8 mouse cellular contexts compared by ENCODE assay signal in the genomic region with DNA sequence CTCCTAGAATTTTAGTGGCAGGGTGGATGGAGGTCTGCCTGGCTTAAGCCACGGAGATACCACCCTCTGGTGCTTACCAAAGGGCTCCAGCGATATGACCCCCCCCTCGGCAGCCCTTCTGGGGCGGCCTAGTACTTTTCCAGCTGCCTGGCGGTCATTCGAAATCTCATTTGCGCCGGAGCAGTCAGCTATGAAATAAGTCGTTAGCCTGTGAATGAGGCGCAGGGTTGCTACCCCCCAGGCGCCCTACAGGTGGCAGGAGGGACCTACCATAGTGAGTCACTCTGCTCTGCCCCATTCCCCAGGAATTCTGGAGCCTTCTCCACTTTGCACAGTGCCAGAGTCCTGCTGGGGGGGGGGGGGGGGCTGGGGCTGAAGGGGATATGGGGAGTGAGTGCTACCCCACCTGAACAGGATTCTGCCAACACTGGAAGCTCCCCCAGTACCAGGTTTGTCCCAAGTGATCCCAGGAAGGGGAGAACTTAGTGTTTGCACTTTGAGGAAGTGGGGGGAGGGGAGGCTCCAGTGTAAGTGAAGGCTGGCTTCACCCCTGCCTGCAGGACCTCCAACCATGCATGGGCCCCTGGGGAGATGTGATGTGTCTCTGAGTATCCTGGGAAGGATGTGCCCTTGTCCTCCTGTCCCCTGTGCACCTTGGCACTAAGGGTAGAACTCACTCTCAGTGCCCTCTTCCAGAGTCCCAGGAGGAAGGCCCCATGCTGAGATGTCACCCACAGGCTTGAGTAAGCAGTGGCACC. TPM values are rescaled to one million over a fixed set of nuclear protein-coding genes. Genes with fewer than 3 reads are reported as not detected.
DNase-seq lines count a peak whose midpoint lies in the region; ATAC-seq and TF ChIP-seq lines count a peak whose summit lies in the region.

No protein-coding gene starts in this region.

- peak; percentile 77 for TF ChIP-seq CTCF in layer of hippocampus, adult 2 months (conservative IDR thresholded peaks at IDR 0.05)

- no peak overlapping the region for H3K9ac ChIP-seq in embryonic facial prominence, embryonic 12.5 days
- no peak overlapping the region for H3K9ac ChIP-seq in hindbrain, embryonic 11.5 days (ENCODE audit: low read depth, low read length)
- no peak overlapping the region for H3K9ac ChIP-seq in limb, embryonic 13.5 days
- H3K9ac ChIP-seq in midbrain, embryonic 16.5 days (ENCODE audit: low read depth, low read length) = 0 out of 2 replicates have a peak overlapping the region, but pooled peaks have one; percentile 6

- H3K4me1 ChIP-seq in embryonic facial prominence, embryonic 12.5 days = 0 out of 2 replicates have a peak, but pooled peaks cover 7% of the 10 kb centered on the region
- peaks cover 6% of the 10 kb centered on the region for H3K4me1 ChIP-seq in hindbrain, embryonic 11.5 days (replicated peaks; ENCODE audit: control insufficient read depth, insufficient read depth, low read length)
- H3K4me1 ChIP-seq in limb, embryonic 13.5 days = peaks cover 9% of the 10 kb centered on the region
- peaks cover 3% of the 10 kb centered on the region; the same call in 1 of the 2 replicates for H3K4me1 ChIP-seq in midbrain, embryonic 16.5 days (ENCODE audit: control insufficient read depth, insufficient read depth, low read length)

- H3K27me3 ChIP-seq in embryonic facial prominence, embryonic 12.5 days = peaks cover 13% of the 10 kb centered on the region
- no peaks in the 10 kb centered on the region for H3K27me3 ChIP-seq in hindbrain, embryonic 11.5 days (ENCODE audit: control insufficient read depth, insufficient read depth, low read length)
- H3K27me3 ChIP-seq in limb, embryonic 13.5 days = peaks cover 3% of the 10 kb centered on the region; the same call in 1 of the 2 replicates
- H3K27me3 ChIP-seq in midbrain, embryonic 16.5 days (ENCODE audit: control insufficient read depth, insufficient read depth, low read depth, low read length) = no peaks in the 10 kb centered on the region

- H3K36me3 ChIP-seq in embryonic facial prominence, embryonic 12.5 days = no peaks in the 10 kb centered on the region
- no peaks in the 10 kb centered on the region for H3K36me3 ChIP-seq in hindbrain, embryonic 11.5 days (ENCODE audit: control insufficient read depth, insufficient read depth, low read length)
- H3K36me3 ChIP-seq in limb, embryonic 13.5 days = no peaks in the 10 kb centered on the region
- no peaks in the 10 kb centered on the region for H3K36me3 ChIP-seq in midbrain, embryonic 16.5 days (ENCODE audit: control insufficient read depth, insufficient read depth, low read length)

- H3K27ac ChIP-seq in layer of hippocampus, adult 2 months = no peak overlapping the region
- no peak overlapping the region for H3K27ac ChIP-seq in embryonic facial prominence, embryonic 12.5 days
- no peak overlapping the region for H3K27ac ChIP-seq in hindbrain, embryonic 11.5 days (ENCODE audit: low read depth, low read length)
- H3K27ac ChIP-seq in limb, embryonic 13.5 days = no peak overlapping the region
- no peak overlapping the region for H3K27ac ChIP-seq in midbrain, embryonic 16.5 days (ENCODE audit: low read length)

- no peaks in the 10 kb centered on the region for H3K9me3 ChIP-seq in embryonic facial prominence, embryonic 12.5 days
- H3K9me3 ChIP-seq in hindbrain, embryonic 11.5 days (ENCODE audit: control insufficient read depth, low read length) = no peaks in the 10 kb centered on the region
- 0 out of 2 replicates have a peak, but pooled peaks cover 4% of the 10 kb centered on the region for H3K9me3 ChIP-seq in limb, embryonic 13.5 days
- H3K9me3 ChIP-seq in midbrain, embryonic 16.5 days (replicated peaks; ENCODE audit: control insufficient read depth, low read length, poor library complexity, severe bottlenecking) = no peaks in the 10 kb centered on the region

- peak in 1 of 2 experiments; percentile 60 for DNase-seq in layer of hippocampus, adult 2 months (ENCODE audit: low spot score in 2 of 2)
- DNase-seq in layer of hippocampus, postnatal 36 days = no peak
- peak; percentile 69 for DNase-seq in NIH3T3 (ENCODE audit: low read depth)
- peak; percentile 64 for DNase-seq in hindbrain, embryonic 11.5 days (ENCODE audit: low spot score)
- DNase-seq in spleen, postnatal 36 days (ENCODE audit: low spot score in 2 of 2) = no peak

- peak; percentile 53; the same call in 1 of the 2 replicates for ATAC-seq in embryonic facial prominence, embryonic 12.5 days (ENCODE audit: insufficient number of reproducible peaks, insufficient read depth, low FRiP score, low TSS enrichment)
- peak; percentile 47; the same call in 1 of the 2 replicates for ATAC-seq in hindbrain, embryonic 11.5 days (ENCODE audit: low FRiP score)
- ATAC-seq in limb, embryonic 13.5 days (ENCODE audit: low FRiP score, low read depth) = peak; percentile 80; the same call in 1 of the 2 replicates
- peak; percentile 69 for ATAC-seq in midbrain, embryonic 16.5 days

- 6% methylated on average over 11 of the region's 11 CpGs for WGBS in embryonic facial prominence, embryonic 12.5 days
- WGBS in hindbrain, embryonic 11.5 days = 5% methylated on average over 11 of the region's 11 CpGs
- WGBS in limb, embryonic 13.5 days = 6% methylated on average over 11 of the region's 11 CpGs
- WGBS in midbrain, embryonic 16.5 days = 3% methylated on average over 11 of the region's 11 CpGs

- no peak overlapping the region for H3K4me2 ChIP-seq in embryonic facial prominence, embryonic 12.5 days (replicated peaks)
- no peak overlapping the region for H3K4me2 ChIP-seq in hindbrain, embryonic 11.5 days (replicated peaks; ENCODE audit: low read depth, low read length)
- no peak overlapping the region for H3K4me2 ChIP-seq in limb, embryonic 13.5 days (replicated peaks)
- H3K4me2 ChIP-seq in midbrain, embryonic 16.5 days (ENCODE audit: low read length) = no peak overlapping the region

- no peak overlapping the region for H3K4me3 ChIP-seq in layer of hippocampus, adult 2 months
- H3K4me3 ChIP-seq in embryonic facial prominence, embryonic 12.5 days = no peak overlapping the region
- no peak overlapping the region for H3K4me3 ChIP-seq in hindbrain, embryonic 11.5 days (ENCODE audit: low read depth, low read length)
- H3K4me3 ChIP-seq in limb, embryonic 13.5 days = no peak overlapping the region
- no peak overlapping the region for H3K4me3 ChIP-seq in midbrain, embryonic 16.5 days (ENCODE audit: low read depth, low read length)

RNA-seq across cellular contexts. Expression of a gene that starts 8.7 kb away (rescaled TPM):
- 10 to 100 TPM; 44.6 to 44.7 TPM for total RNA-seq in layer of hippocampus, adult 2 months (2021)
- total RNA-seq in layer of hippocampus, postnatal 36 days (2021) = 10 to 100 TPM; 44.5 to 46.8 TPM
- polyA plus RNA-seq in embryonic facial prominence, embryonic 12.5 days (2016; fragmentation: Nextera tagmentation; extraction: Ambion mirVana) = 30.9 and 35.4 TPM in 2 replicates
- polyA plus RNA-seq in hindbrain, embryonic 11.5 days (2014; fragmentation: Nextera tagmentation; extraction: Ambion mirVana) = 12.4 and 16.5 TPM in 2 replicates
- polyA plus RNA-seq in limb, embryonic 13.5 days (2015; fragmentation: Nextera tagmentation; extraction: Ambion mirVana) = 18.6 and 18.8 TPM in 2 replicates
- 20.8 and 22.8 TPM in 2 replicates for polyA plus RNA-seq in midbrain, embryonic 16.5 days (2015; fragmentation: Nextera tagmentation; extraction: Ambion mirVana)

RNA-seq across cellular contexts. Expression of a gene that starts 45.4 kb away (rescaled TPM):
- under 1 TPM; 0.15 to 0.20 TPM for total RNA-seq in layer of hippocampus, adult 2 months (2021)
- total RNA-seq in layer of hippocampus, postnatal 36 days (2021) = under 1 TPM in 1 of 2 experiments, not detected in 1; 0.27 TPM
- polyA plus RNA-seq in embryonic facial prominence, embryonic 12.5 days (2016; fragmentation: Nextera tagmentation; extraction: Ambion mirVana) = 0.13 and 0.35 TPM in 2 replicates
- polyA plus RNA-seq in hindbrain, embryonic 11.5 days (2014; fragmentation: Nextera tagmentation; extraction: Ambion mirVana) = 0.23 and 0.49 TPM in 2 replicates
- 0.38 and 0.55 TPM in 2 replicates for polyA plus RNA-seq in limb, embryonic 13.5 days (2015; fragmentation: Nextera tagmentation; extraction: Ambion mirVana)
- polyA plus RNA-seq in midbrain, embryonic 16.5 days (2015; fragmentation: Nextera tagmentation; extraction: Ambion mirVana) = 0.14 and 0.15 TPM in 2 replicates

Comparison
In these comparisons a context has a peak if more than half of its experiments do, and no peak if none do; other contexts are left out.
1. DNase-seq: peak in NIH3T3 (single experiment) and hindbrain, embryonic 11.5 days (single experiment); none in layer of hippocampus, postnatal 36 days (0 of 2) and spleen, postnatal 36 days (0 of 2).
2. Peak in every context shown above with its lines, with median percentiles within 50 percentile points of each other: ATAC-seq.